Mouse (Mus musculus) telencephalon, adult 2 months (tissue): ENCODE measurements around the gene Runx2.

Source experiments
- DNase-seq: peaks from one replicate; pipeline ENCODE4 v3.0.0-alpha.2; 2011; ENCODE audit warnings: low read depth, low spot score

Runx2 gene

GRCm38 (mm10) chr17:44538921-44539320 is 275.7 kb downstream of the Runx2 start:
- DNase-seq: no peak

GRCm38 (mm10) chr17:44530000-44530399 is 284.6 kb downstream of the Runx2 start:
- DNase-seq: no peak

- DNase-seq: no peak
Observed at GRCm38 (mm10) chr17:44528617-44529016, 286.0 kb downstream of the Runx2 start.

GRCm38 (mm10) chr17:44524146-44524545 is 290.5 kb downstream of the Runx2 start:
- DNase-seq: no peak

- no peak for DNase-seq
Observed at GRCm38 (mm10) chr17:44522906-44523305, 291.7 kb downstream of the Runx2 start.

- no peak for DNase-seq
Observed at GRCm38 (mm10) chr17:44520122-44521075, 294.2 kb downstream of the Runx2 start.

- no peak for DNase-seq
Observed at GRCm38 (mm10) chr17:44519356-44519755, 295.2 kb downstream of the Runx2 start.

GRCm38 (mm10) chr17:44518156-44518555 is 296.4 kb downstream of the Runx2 start:
- DNase-seq: no peak

- no peak for DNase-seq
Observed at GRCm38 (mm10) chr17:44508198-44508715, 306.3 kb downstream of the Runx2 start.

- no peak for DNase-seq
Observed at GRCm38 (mm10) chr17:44507741-44508140, 306.9 kb downstream of the Runx2 start.

- no peak for DNase-seq
Observed at GRCm38 (mm10) chr17:44506524-44506923, 308.1 kb downstream of the Runx2 start.

GRCm38 (mm10) chr17:44504794-44505317 is 309.7 kb downstream of the Runx2 start:
- no peak for DNase-seq

GRCm38 (mm10) chr17:44502176-44502575 is 312.4 kb downstream of the Runx2 start:
- DNase-seq: no peak

GRCm38 (mm10) chr17:44500306-44500899 is 314.2 kb downstream of the Runx2 start:
- DNase-seq: no peak

GRCm38 (mm10) chr17:44490164-44490794 is 324.3 kb downstream of the Runx2 start:
- DNase-seq: no peak

GRCm38 (mm10) chr17:44489346-44489745 is 325.3 kb downstream of the Runx2 start:
- no peak for DNase-seq

- peak; percentile 49 for DNase-seq
Observed at GRCm38 (mm10) chr17:44487514-44488244, 326.9 kb downstream of the Runx2 start.

GRCm38 (mm10) chr17:44485337-44485736 is 329.3 kb downstream of the Runx2 start:
- DNase-seq: no peak

- no peak for DNase-seq
Observed at GRCm38 (mm10) chr17:44479918-44480317, 334.7 kb downstream of the Runx2 start.

- no peak for DNase-seq
Observed at GRCm38 (mm10) chr17:44479491-44479890, 335.1 kb downstream of the Runx2 start.

GRCm38 (mm10) chr17:44475910-44476309 is 338.7 kb downstream of the Runx2 start:
- no peak for DNase-seq
